Mouse (Mus musculus) MEL (cell line): Measurements from ENCODE around the gene Rpl7a. TPM values are rescaled to one million over a fixed set of nuclear protein-coding genes. Genes with fewer than 3 reads are reported as not detected.
A peak's percentile ranks its signal among the peaks of the same experiment; 100 is the strongest.

Experiments
- DNase-seq: peaks from one replicate; pipeline ENCODE4 v3.0.0; 2011; ENCODE audit warnings: low read depth, low spot score
- H3K27ac ChIP-seq: 2 replicates; pipeline ENCODE4 v1.5.1; 2012; ENCODE audit warnings: low read depth, mild to moderate bottlenecking, control low read depth, low read length, moderate library complexity; ENCODE audit not compliant: control insufficient read depth
- H3K27me3 ChIP-seq, 2 experiments: fragments of 150-350 bp in 1 of 2; sonication (generic) in 1 of 2; 2 replicates each; pipeline ENCODE4 v1.6.1; 2012; ENCODE audit warnings: low read length in 2 of 2, mild to moderate bottlenecking in 2 of 2, improper control_type of control experiment in 1 of 2, moderate library complexity in 1 of 2; ENCODE audit not compliant: insufficient read depth in 2 of 2, control insufficient read depth in 1 of 2
- H3K36me3 ChIP-seq, 2 experiments: 2 replicates each; pipeline ENCODE4 v1.6.1; 2012 to 2014; ENCODE audit warnings: low read length in 2 of 2, improper control_type of control experiment in 1 of 2, inconsistent platforms in 1 of 2, mild to moderate bottlenecking in 1 of 2; ENCODE audit not compliant: insufficient read depth in 2 of 2, control insufficient read depth in 1 of 2
- H3K4me1 ChIP-seq, 2 experiments: fragments of 150-350 bp in 1 of 2; sonication (generic) in 1 of 2; 2 replicates each; pipeline ENCODE4 v1.6.1; 2012; ENCODE audit warnings: low read length in 2 of 2, improper control_type of control experiment in 1 of 2, mild to moderate bottlenecking in 1 of 2; ENCODE audit not compliant: insufficient read depth in 2 of 2, control insufficient read depth in 1 of 2
- H3K4me3 ChIP-seq, 2 experiments: fragments of 150-350 bp in 1 of 2; sonication (generic) in 1 of 2; 2 replicates each; pipeline ENCODE4 v1.5.1; 2012; ENCODE audit warnings: low read depth in 2 of 2, low read length in 2 of 2, mild to moderate bottlenecking in 2 of 2, moderate library complexity in 2 of 2, control low read depth in 1 of 2, improper control_type of control experiment in 1 of 2; ENCODE audit not compliant: control insufficient read depth in 1 of 2, insufficient read depth in 1 of 2
- H3K79me2 ChIP-seq: 2 replicates; pipeline ENCODE4 v1.6.1; 2012; ENCODE audit warnings: mild to moderate bottlenecking, low read length, moderate library complexity; ENCODE audit not compliant: control insufficient read depth, poor library complexity, insufficient read depth
- H3K9ac ChIP-seq: 2 replicates; pipeline ENCODE4 v1.6.1; 2012; ENCODE audit warnings: low read depth, mild to moderate bottlenecking, control low read depth, low read length, moderate library complexity; ENCODE audit not compliant: control insufficient read depth, poor library complexity, severe bottlenecking
- H3K9me3 ChIP-seq: fragments of 150-350 bp; sonication (generic); replicated peaks from 2 replicates; pipeline ENCODE4 v1.6.1; 2012; ENCODE audit warnings: mild to moderate bottlenecking, low read length, improper control_type of control experiment, moderate library complexity; ENCODE audit not compliant: insufficient read depth
- BHLHE40 ChIP-seq: IDR thresholded peaks from 2 replicates; pipeline ENCODE4 v1.6.1; 2012; ENCODE audit warnings: low read depth, mild to moderate bottlenecking, inconsistent platforms, low read length, improper control_type of control experiment, borderline replicate concordance
- CHD2 ChIP-seq: IDR thresholded peaks from 2 replicates; pipeline ENCODE4 v1.6.1; 2011; ENCODE audit warnings: low read length, improper control_type of control experiment
- CTCF ChIP-seq, 3 experiments: IDR thresholded peaks in 2 of 3; conservative IDR thresholded peaks in 1 of 3; 2 replicates each; pipeline ENCODE4 v1.5.1; 2011 to 2012; ENCODE audit warnings: low read length in 3 of 3, low read depth in 2 of 3, mild to moderate bottlenecking in 2 of 3, improper control_type of control experiment in 1 of 3, inconsistent platforms in 1 of 3, mixed read lengths in 1 of 3, moderate library complexity in 1 of 3; ENCODE audit not compliant: control insufficient read depth in 1 of 3, insufficient read depth in 1 of 3, poor library complexity in 1 of 3, severe bottlenecking in 1 of 3
- E2F4 ChIP-seq: IDR thresholded peaks from 2 replicates; pipeline ENCODE4 v1.6.1; 2011; ENCODE audit warnings: low read depth, low read length, improper control_type of control experiment, borderline replicate concordance
- ELF1 ChIP-seq: IDR thresholded peaks from 2 replicates; pipeline ENCODE4 v1.6.1; 2014; ENCODE audit warnings: low read depth, mild to moderate bottlenecking, inconsistent platforms, low read length, improper control_type of control experiment, moderate library complexity
- EP300 ChIP-seq, 2 experiments: IDR thresholded peaks; 2 replicates each; pipeline ENCODE4 v1.6.1; 2011; ENCODE audit warnings: improper control_type of control experiment in 2 of 2, low read length in 2 of 2, low read depth in 1 of 2, mild to moderate bottlenecking in 1 of 2
- ETS1 ChIP-seq: IDR thresholded peaks from 2 replicates; pipeline ENCODE4 v1.6.1; 2012; ENCODE audit warnings: low read depth, mild to moderate bottlenecking, inconsistent platforms, low read length, improper control_type of control experiment, moderate library complexity
- GABPA ChIP-seq: IDR thresholded peaks from 2 replicates; pipeline ENCODE4 v1.6.1; 2012; ENCODE audit warnings: low read depth, mild to moderate bottlenecking, inconsistent platforms, low read length, improper control_type of control experiment, moderate library complexity
- GATA1 ChIP-seq: IDR thresholded peaks from 2 replicates; pipeline ENCODE4 v1.6.1; 2011; ENCODE audit warnings: low read depth, low read length, improper control_type of control experiment
- HCFC1 ChIP-seq: IDR thresholded peaks from 2 replicates; pipeline ENCODE4 v1.6.1; 2012; ENCODE audit warnings: low read depth, mild to moderate bottlenecking, inconsistent platforms, low read length, improper control_type of control experiment, moderate library complexity
- JUND ChIP-seq: IDR thresholded peaks from 2 replicates; pipeline ENCODE4 v1.6.1; 2011; ENCODE audit warnings: low read depth, mild to moderate bottlenecking, improper control_type of control experiment, low read length
- KAT2A ChIP-seq: conservative IDR thresholded peaks from 2 replicates; pipeline ENCODE4 v1.6.1; 2012; ENCODE audit warnings: low read depth, low read length, improper control_type of control experiment, inconsistent platforms
- MAFK ChIP-seq: IDR thresholded peaks from 2 replicates; pipeline ENCODE4 v1.6.1; 2011; ENCODE audit warnings: low read depth, mild to moderate bottlenecking, low read length, improper control_type of control experiment, borderline replicate concordance
- MAX ChIP-seq: IDR thresholded peaks from 2 replicates; pipeline ENCODE4 v1.6.1; 2011; ENCODE audit warnings: low read length, improper control_type of control experiment
- MAZ ChIP-seq: IDR thresholded peaks from 2 replicates; pipeline ENCODE4 v1.6.1; 2012; ENCODE audit warnings: low read depth, mild to moderate bottlenecking, inconsistent platforms, low read length, improper control_type of control experiment
- MEF2A ChIP-seq: IDR thresholded peaks from 2 replicates; pipeline ENCODE4 v1.6.1; 2014; ENCODE audit warnings: low read depth, mild to moderate bottlenecking, inconsistent platforms, low read length, improper control_type of control experiment; ENCODE audit not compliant: poor library complexity, insufficient replicate concordance, severe bottlenecking; ENCODE audit errors: extremely low read depth
- MXI1 ChIP-seq: IDR thresholded peaks from 2 replicates; pipeline ENCODE4 v1.6.1; 2011; ENCODE audit warnings: mild to moderate bottlenecking, low read depth, low read length, improper control_type of control experiment
- MYB ChIP-seq: IDR thresholded peaks from 2 replicates; pipeline ENCODE4 v1.6.1; 2011; ENCODE audit warnings: mild to moderate bottlenecking, low read depth, low read length, improper control_type of control experiment
- MYC ChIP-seq: IDR thresholded peaks from 2 replicates; pipeline ENCODE4 v1.6.1; 2011; ENCODE audit warnings: low read depth, mild to moderate bottlenecking, low read length, improper control_type of control experiment, moderate library complexity
- NELFE ChIP-seq: IDR thresholded peaks from 2 replicates; pipeline ENCODE4 v1.6.1; 2011; ENCODE audit warnings: low read depth, low read length, improper control_type of control experiment
- NRF1 ChIP-seq: IDR thresholded peaks from 2 replicates; pipeline ENCODE4 v1.6.1; 2014; ENCODE audit warnings: low read depth, mild to moderate bottlenecking, inconsistent platforms, low read length, improper control_type of control experiment, moderate library complexity; ENCODE audit not compliant: poor library complexity, insufficient read depth, severe bottlenecking
- POLR2A ChIP-seq, 2 experiments: IDR thresholded peaks; 2 replicates each; pipeline ENCODE4 v1.6.1; 2011 to 2012; ENCODE audit warnings: low read length in 2 of 2, mild to moderate bottlenecking in 2 of 2, control low read depth in 1 of 2, improper control_type of control experiment in 1 of 2, low read depth in 1 of 2, moderate library complexity in 1 of 2; ENCODE audit not compliant: control insufficient read depth in 1 of 2, insufficient read depth in 1 of 2, poor library complexity in 1 of 2
- POLR2AphosphoS5 ChIP-seq: IDR thresholded peaks from 2 replicates; pipeline ENCODE4 v1.6.1; 2012; ENCODE audit warnings: low read depth, borderline replicate concordance, mild to moderate bottlenecking, inconsistent platforms, low read length, moderate library complexity, mixed read lengths
- RCOR1 ChIP-seq: IDR thresholded peaks from 2 replicates; pipeline ENCODE4 v1.6.1; 2012; ENCODE audit warnings: low read depth, mild to moderate bottlenecking, inconsistent platforms, low read length, improper control_type of control experiment
- SIN3A ChIP-seq: IDR thresholded peaks from 2 replicates; pipeline ENCODE4 v1.6.1; 2012; ENCODE audit warnings: low read length, improper control_type of control experiment, inconsistent platforms
- SMC3 ChIP-seq: IDR thresholded peaks from 2 replicates; pipeline ENCODE4 v1.6.1; 2011; ENCODE audit warnings: low read depth, low read length, improper control_type of control experiment
- TBP ChIP-seq: IDR thresholded peaks from 2 replicates; pipeline ENCODE4 v1.8.0; 2011; ENCODE audit warnings: low read depth, low read length, improper control_type of control experiment
- TCF12 ChIP-seq: IDR thresholded peaks from 2 replicates; pipeline ENCODE4 v1.6.1; 2014; ENCODE audit warnings: low read depth, mild to moderate bottlenecking, inconsistent platforms, low read length, improper control_type of control experiment, moderate library complexity
- UBTF ChIP-seq: IDR thresholded peaks from 2 replicates; pipeline ENCODE4 v1.6.1; 2012; ENCODE audit warnings: low read depth, mild to moderate bottlenecking, inconsistent platforms, low read length, improper control_type of control experiment, moderate library complexity, borderline replicate concordance; ENCODE audit not compliant: insufficient read depth
- USF1 ChIP-seq: IDR thresholded peaks from 2 replicates; pipeline ENCODE4 v1.6.1; 2014; ENCODE audit warnings: low read depth, mild to moderate bottlenecking, inconsistent platforms, low read length, improper control_type of control experiment, moderate library complexity
- USF2 ChIP-seq, 2 experiments: IDR thresholded peaks; 2 replicates each; pipeline ENCODE4 v1.6.1; 2011 to 2012; ENCODE audit warnings: improper control_type of control experiment in 2 of 2, low read length in 2 of 2, borderline replicate concordance in 1 of 2, inconsistent platforms in 1 of 2, low read depth in 1 of 2, mild to moderate bottlenecking in 1 of 2; ENCODE audit not compliant: insufficient read depth in 1 of 2
- ZC3H11A ChIP-seq: IDR thresholded peaks from 2 replicates; pipeline ENCODE4 v1.6.1; 2012; ENCODE audit warnings: low read depth, mild to moderate bottlenecking, inconsistent platforms, low read length, improper control_type of control experiment
- ZKSCAN1 ChIP-seq: IDR thresholded peaks from 2 replicates; pipeline ENCODE4 v1.6.1; 2012; ENCODE audit warnings: low read depth, mild to moderate bottlenecking, inconsistent platforms, low read length, improper control_type of control experiment, moderate library complexity
- ZMIZ1 ChIP-seq: IDR thresholded peaks from 2 replicates; pipeline ENCODE4 v1.6.1; 2012; ENCODE audit warnings: low read depth, mild to moderate bottlenecking, inconsistent platforms, low read length, improper control_type of control experiment, moderate library complexity
- ZNF384 ChIP-seq: IDR thresholded peaks from 2 replicates; pipeline ENCODE4 v1.6.1; 2012; ENCODE audit warnings: low read depth, mild to moderate bottlenecking, inconsistent platforms, low read length, improper control_type of control experiment
- polyA plus RNA-seq, 2 experiments: library from polyadenylated mRNA; stranded (reverse) in 1 of 2; unstranded in 1 of 2; fragments of >175 nt in 1 of 2; fragments of >200 nt in 1 of 2; gene quantifications; 2 replicates each; pipeline versions ENCODE4 v1.2.1 to v1.2.4; 2012; ENCODE audit warnings: low replicate concordance in 2 of 2, low read depth in 1 of 2; ENCODE audit not compliant: insufficient read length in 2 of 2, insufficient read depth in 1 of 2, missing spikeins in 1 of 2
- total RNA-seq: library from RNA; depleted of rRNA; stranded (reverse); fragments of 300-350 nt; gene quantifications from 2 replicates; pipeline ENCODE4 v1.2.3, GENCODE M21; 2012

Gene Rpl7a
- total and polyA plus RNA-seq, 3 experiments = 1,526 to 3,335 TPM; not detected in 1

- Histone ChIP-seq H3K9me3 (no peaks in the 10 kb centered on the region), H3K27me3 (no peaks in the 10 kb centered on the region), H3K27ac (peak within 1 kb of the TSS; percentile 91), H3K36me3 (peaks cover 4 to 10% of the 10 kb centered on the region in 2 experiments), H3K4me1 (peaks cover 0 to 4% of the 10 kb centered on the region in 2 experiments; a peak in 1 of 4 replicates), H3K9ac (peak within 1 kb of the TSS; percentile 89), H3K79me2 (peaks cover 46% of the 10 kb centered on the region), H3K4me3 (peak within 1 kb of the TSS; percentile 82 to 85)
- peak; percentile 99 for DNase-seq
- TF ChIP-seq ELF1 (peak; percentile 96), SMC3 (no peak), ZC3H11A (no peak), MAX (peak; percentile 81), SIN3A (peak; percentile 99), MAZ (peak; percentile 56), E2F4 (no peak), USF1 (peak; percentile 63), ETS1 (peak; percentile 80), MYB (no peak), MYC (peak; percentile 86), HCFC1 (peak; percentile 93), KAT2A (peak; percentile 69; the same call in 1 of the 2 replicates), GABPA (no peak), CHD2 (no peak), TBP (peak; percentile 86), CTCF (IDR thresholded peaks at IDR 0.05 in 2 of 3, conservative IDR thresholded peaks at IDR 0.05 in 1 of 3; ENCODE audit: control insufficient read depth in 1 of 3, insufficient read depth in 1 of 3, low read depth in 2 of 3, low read length in 3 of 3, poor library complexity in 1 of 3, severe bottlenecking in 1 of 3) (no peak), NELFE (peak; percentile 91), RCOR1 (no peak), POLR2A (IDR thresholded peaks at IDR 0.05; ENCODE audit: control insufficient read depth in 1 of 2, insufficient read depth in 1 of 2, low read depth in 1 of 2, low read length in 2 of 2, poor library complexity in 1 of 2) (peak; percentile 76 to 98), BHLHE40 (0 out of 2 replicates have a peak, but pooled peaks have one; percentile 0), MAFK (no peak), MEF2A (no peak), JUND (no peak), ZNF384 (no peak), NRF1 (peak; percentile 87), UBTF (no peak), ZKSCAN1 (no peak), ZMIZ1 (peak; percentile 85), EP300 (IDR thresholded peaks at IDR 0.05; ENCODE audit: low read depth in 1 of 2, low read length in 2 of 2) (no peak; a peak in 1 of 4 replicates), TCF12 (peak; percentile 56; the same call in 1 of the 2 replicates), USF2 (IDR thresholded peaks at IDR 0.05; ENCODE audit: borderline replicate concordance in 1 of 2, insufficient read depth in 1 of 2, low read depth in 1 of 2, low read length in 2 of 2) (no peak), GATA1 (peak; percentile 54; the same call in 1 of the 2 replicates), POLR2AphosphoS5 (no peak), MXI1 (peak; percentile 93)
Measured at GRCm38 (mm10) chr2:26902467-26903220, 7.9 kb upstream of the Rpl7a start, which contains the start of gene Surf6. Surf6 (minus strand) TSS chr2:26902879.
